Mouse (Mus musculus): Measurements from ENCODE around the gene Alg14. TPM values are rescaled to one million over a fixed set of nuclear protein-coding genes. Genes with fewer than 3 reads are reported as not detected.

The Alg14 gene
- polyA plus RNA-seq, 1 experiment from 2014 or later, result 30.1 TPM

- H3K4me2 ChIP-seq, result no peak overlapping the region
- ATAC-seq (ENCODE audit: low FRiP score), result no peak
- H3K27ac ChIP-seq, result no peak overlapping the region
- H3K9ac ChIP-seq, result no peak overlapping the region
- H3K4me1 ChIP-seq, result peaks cover 6% of the 10 kb centered on the region; the same call in 1 of the 2 replicates
- peaks cover 40% of the 10 kb centered on the region for H3K27me3 ChIP-seq
- no peak overlapping the region for H3K4me3 ChIP-seq (replicated peaks)
- no peaks in the 10 kb centered on the region for H3K9me3 ChIP-seq
- 70% methylated on average over 7 of the region's 7 CpGs for WGBS
- no peaks in the 10 kb centered on the region for H3K36me3 ChIP-seq (replicated peaks)
Measured at GRCm38 (mm10) chr3:121261251-121261650, 30.3 kb upstream of the Alg14 start.

- Histone ChIP-seq H3K27ac (no peak overlapping the region), H3K4me3 (replicated peaks) (peak overlapping the region; percentile 83), H3K36me3 (replicated peaks) (no peaks in the 10 kb centered on the region), H3K9ac (peak overlapping the region; percentile 87), H3K4me2 (peak overlapping the region; percentile 97), H3K9me3 (no peaks in the 10 kb centered on the region), H3K27me3 (peaks cover 40% of the 10 kb centered on the region), H3K4me1 (peaks cover 6% of the 10 kb centered on the region; the same call in 1 of the 2 replicates)
- 9% methylated on average over 21 of the region's 21 CpGs for WGBS
- ATAC-seq (ENCODE audit: low FRiP score), result no peak
Measured at GRCm38 (mm10) chr3:121261939-121262520, 29.5 kb upstream of the Alg14 start.

- no peaks in the 10 kb centered on the region for H3K9me3 ChIP-seq
- peak overlapping the region; percentile 97 for H3K4me2 ChIP-seq
- peaks cover 40% of the 10 kb centered on the region for H3K27me3 ChIP-seq
- H3K36me3 ChIP-seq (replicated peaks), result no peaks in the 10 kb centered on the region
- peak; percentile 93 for ATAC-seq (ENCODE audit: low FRiP score)
- no peak overlapping the region for H3K27ac ChIP-seq
- H3K4me1 ChIP-seq, result peaks cover 6% of the 10 kb centered on the region; the same call in 1 of the 2 replicates
- H3K4me3 ChIP-seq (replicated peaks), result peak overlapping the region; percentile 83
- under 1% methylated on average over 80 of the region's 97 CpGs for WGBS
- peak overlapping the region; percentile 87 for H3K9ac ChIP-seq
Measured at GRCm38 (mm10) chr3:121262521-121263204, 28.9 kb upstream of the Alg14 start.

- peak overlapping the region; percentile 97 for H3K4me2 ChIP-seq
- whole genome bisulfite sequencing, result 2% methylated on average over 20 of the region's 20 CpGs
- no peak overlapping the region for H3K27ac ChIP-seq
- no peaks in the 10 kb centered on the region for H3K36me3 ChIP-seq (replicated peaks)
- H3K9ac ChIP-seq, result peak overlapping the region; percentile 87
- H3K4me1 ChIP-seq, result peaks cover 6% of the 10 kb centered on the region; the same call in 1 of the 2 replicates
- peak; percentile 36; the same call in 1 of the 2 replicates for ATAC-seq (ENCODE audit: low FRiP score)
- peak overlapping the region; percentile 83 for H3K4me3 ChIP-seq (replicated peaks)
- H3K27me3 ChIP-seq, result peaks cover 40% of the 10 kb centered on the region
- no peaks in the 10 kb centered on the region for H3K9me3 ChIP-seq
Measured at GRCm38 (mm10) chr3:121263205-121263548, 28.4 kb upstream of the Alg14 start.

GRCm38 (mm10) chr3:121264242-121264641 lies 27.3 kb upstream of the Alg14 start:
- Histone ChIP-seq H3K27ac (no peak overlapping the region), H3K36me3 (replicated peaks) (no peaks in the 10 kb centered on the region), H3K4me1 (peaks cover 6% of the 10 kb centered on the region; the same call in 1 of the 2 replicates), H3K27me3 (peaks cover 40% of the 10 kb centered on the region), H3K4me2 (no peak overlapping the region), H3K4me3 (replicated peaks) (no peak overlapping the region), H3K9me3 (no peaks in the 10 kb centered on the region), H3K9ac (no peak overlapping the region)
- 66% methylated on average over 6 of the region's 6 CpGs for WGBS
- no peak for ATAC-seq (ENCODE audit: low FRiP score)

GRCm38 (mm10) chr3:121267283-121267682 lies 24.3 kb upstream of the Alg14 start:
- Histone ChIP-seq H3K9me3 (no peaks in the 10 kb centered on the region), H3K27me3 (peaks cover 20% of the 10 kb centered on the region), H3K27ac (no peak overlapping the region), H3K4me3 (replicated peaks) (no peak overlapping the region), H3K9ac (no peak overlapping the region), H3K36me3 (replicated peaks) (no peaks in the 10 kb centered on the region), H3K4me1 (peaks cover 6% of the 10 kb centered on the region; the same call in 1 of the 2 replicates), H3K4me2 (no peak overlapping the region)
- no peak for ATAC-seq (ENCODE audit: low FRiP score)
- WGBS, result 89% methylated on average over 5 of the region's 5 CpGs

GRCm38 (mm10) chr3:121272577-121272976 lies 19.0 kb upstream of the Alg14 start:
- Histone ChIP-seq H3K4me2 (no peak overlapping the region), H3K27ac (no peak overlapping the region), H3K9me3 (no peaks in the 10 kb centered on the region), H3K27me3 (no peaks in the 10 kb centered on the region), H3K4me1 (no peaks in the 10 kb centered on the region), H3K36me3 (replicated peaks) (no peaks in the 10 kb centered on the region), H3K4me3 (replicated peaks) (no peak overlapping the region), H3K9ac (no peak overlapping the region)
- ATAC-seq (ENCODE audit: low FRiP score), result no peak
- whole genome bisulfite sequencing, result 80% methylated on average over 2 of the region's 2 CpGs

- ATAC-seq (ENCODE audit: low FRiP score), result no peak
- no peaks in the 10 kb centered on the region for H3K9me3 ChIP-seq
Measured at GRCm38 (mm10) chr3:121274010-121274409, 17.6 kb upstream of the Alg14 start.

GRCm38 (mm10) chr3:121277009-121277408 lies 14.6 kb upstream of the Alg14 start:
- Histone ChIP-seq H3K36me3 (replicated peaks) (no peaks in the 10 kb centered on the region), H3K4me3 (replicated peaks) (no peak overlapping the region), H3K4me1 (no peaks in the 10 kb centered on the region), H3K4me2 (no peak overlapping the region), H3K9ac (no peak overlapping the region), H3K27me3 (no peaks in the 10 kb centered on the region), H3K27ac (no peak overlapping the region), H3K9me3 (no peaks in the 10 kb centered on the region)
- ATAC-seq (ENCODE audit: low FRiP score), result no peak
- 80% methylated on average over 4 of the region's 4 CpGs for WGBS

More at GRCm38 (mm10) chr3:121274010-121274409, 17.6 kb upstream of the Alg14 start:
- H3K4me1 ChIP-seq, result no peaks in the 10 kb centered on the region
- H3K4me3 ChIP-seq (replicated peaks), result no peak overlapping the region
- no peak overlapping the region for H3K27ac ChIP-seq
- no peak overlapping the region for H3K9ac ChIP-seq
- no peaks in the 10 kb centered on the region for H3K36me3 ChIP-seq (replicated peaks)
- no peak overlapping the region for H3K4me2 ChIP-seq
- no peaks in the 10 kb centered on the region for H3K27me3 ChIP-seq
- WGBS, result 96% methylated on average over 2 of the region's 2 CpGs

- no peak overlapping the region for H3K4me2 ChIP-seq
- WGBS, result 87% methylated on average over 4 of the region's 4 CpGs
- no peaks in the 10 kb centered on the region for H3K4me1 ChIP-seq
- no peaks in the 10 kb centered on the region for H3K36me3 ChIP-seq (replicated peaks)
- H3K9ac ChIP-seq, result no peak overlapping the region
- no peak for ATAC-seq (ENCODE audit: low FRiP score)
- no peaks in the 10 kb centered on the region for H3K27me3 ChIP-seq
- H3K4me3 ChIP-seq (replicated peaks), result no peak overlapping the region
- no peaks in the 10 kb centered on the region for H3K9me3 ChIP-seq
- no peak overlapping the region for H3K27ac ChIP-seq
Measured at GRCm38 (mm10) chr3:121277557-121277956, 14.0 kb upstream of the Alg14 start.

- WGBS, result 87% methylated on average over 14 of the region's 14 CpGs
- Histone ChIP-seq H3K4me1 (no peaks in the 10 kb centered on the region), H3K36me3 (replicated peaks) (no peaks in the 10 kb centered on the region), H3K9ac (no peak overlapping the region), H3K27me3 (no peaks in the 10 kb centered on the region), H3K27ac (no peak overlapping the region), H3K9me3 (no peaks in the 10 kb centered on the region), H3K4me3 (replicated peaks) (no peak overlapping the region), H3K4me2 (no peak overlapping the region)
- no peak for ATAC-seq (ENCODE audit: low FRiP score)
Measured at GRCm38 (mm10) chr3:121279679-121280078, 11.9 kb upstream of the Alg14 start.

- Histone ChIP-seq H3K27me3 (no peaks in the 10 kb centered on the region), H3K4me1 (no peaks in the 10 kb centered on the region), H3K9ac (no peak within 1 kb of the TSS), H3K27ac (no peak within 1 kb of the TSS), H3K9me3 (no peaks in the 10 kb centered on the region), H3K4me2 (no peak within 1 kb of the TSS), H3K4me3 (replicated peaks) (no peak within 1 kb of the TSS), H3K36me3 (replicated peaks) (no peaks in the 10 kb centered on the region)
- ATAC-seq (ENCODE audit: low FRiP score), result no peak
- WGBS, result 82% methylated on average over 4 of the region's 4 CpGs
Measured at GRCm38 (mm10) chr3:121282998-121283397, 8.6 kb upstream of the Alg14 start, which contains the start of gene Tmem56. Gene Tmem56, minus strand, starts transcription at chr3:121283098.

- ATAC-seq (ENCODE audit: low FRiP score), result no peak
Measured at GRCm38 (mm10) chr3:121285219-121285618, 6.4 kb upstream of the Alg14 start.

More at GRCm38 (mm10) chr3:121285219-121285618, 6.4 kb upstream of the Alg14 start:
- H3K27me3 ChIP-seq, result no peaks in the 10 kb centered on the region
- H3K9me3 ChIP-seq, result no peaks in the 10 kb centered on the region
- no peak overlapping the region for H3K9ac ChIP-seq
- H3K27ac ChIP-seq, result no peak overlapping the region
- no peaks in the 10 kb centered on the region for H3K36me3 ChIP-seq (replicated peaks)
- 95% methylated on average over 6 of the region's 6 CpGs for WGBS
- H3K4me1 ChIP-seq, result no peaks in the 10 kb centered on the region
- H3K4me2 ChIP-seq, result no peak overlapping the region
- H3K4me3 ChIP-seq (replicated peaks), result no peak overlapping the region

Data from forebrain, embryonic 12.5 days (tissue).